Mouse (Mus musculus): ENCODE results near the gene Anks3.
A peak's percentile ranks its signal among the peaks of the same experiment; 100 is the strongest.

Gene Anks3

GRCm38 (mm10) chr16:4968426-4968825 lies 4.4 kb upstream of the Anks3 start:
- DNase-seq (ENCODE audit: low read depth, low spot score) = no peak

- no peak for DNase-seq (ENCODE audit: low read depth, low spot score)
Observed at GRCm38 (mm10) chr16:4965392-4966129, 1.6 kb upstream of the Anks3 start.

DNA sequence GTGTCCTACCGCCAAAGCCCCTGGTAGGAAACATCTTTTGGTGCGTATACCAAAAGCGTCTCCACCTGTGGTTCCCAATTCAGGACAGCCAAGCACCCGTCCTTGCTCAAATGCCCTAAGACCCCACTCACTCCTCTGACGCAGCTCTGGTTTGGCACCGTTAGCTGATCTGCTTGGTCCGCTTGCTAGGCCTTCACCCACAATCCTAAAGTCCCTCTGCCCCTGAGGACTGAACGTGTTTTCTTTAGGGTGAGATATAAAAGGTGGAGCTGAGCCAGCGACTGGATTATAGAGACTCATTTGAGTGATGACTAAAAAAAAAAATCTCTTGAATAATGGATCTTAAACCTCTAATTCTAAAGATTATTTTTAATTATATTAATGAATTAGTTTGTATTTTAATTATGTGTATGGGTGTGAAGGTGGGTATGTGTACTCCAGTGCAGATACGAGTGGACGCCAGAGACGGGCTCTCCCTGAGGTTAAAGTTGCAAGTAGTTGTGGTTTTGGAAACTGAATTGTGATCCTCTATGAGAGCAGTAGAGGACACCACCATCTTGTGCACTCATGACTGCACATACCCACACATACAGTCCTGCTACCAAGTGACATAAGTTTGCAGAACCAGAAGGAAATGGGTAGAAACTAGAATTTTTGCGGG lies 856 bp upstream of the Anks3 start:
- peak; percentile 15 for DNase-seq (ENCODE audit: low read depth, low spot score)

DNA sequence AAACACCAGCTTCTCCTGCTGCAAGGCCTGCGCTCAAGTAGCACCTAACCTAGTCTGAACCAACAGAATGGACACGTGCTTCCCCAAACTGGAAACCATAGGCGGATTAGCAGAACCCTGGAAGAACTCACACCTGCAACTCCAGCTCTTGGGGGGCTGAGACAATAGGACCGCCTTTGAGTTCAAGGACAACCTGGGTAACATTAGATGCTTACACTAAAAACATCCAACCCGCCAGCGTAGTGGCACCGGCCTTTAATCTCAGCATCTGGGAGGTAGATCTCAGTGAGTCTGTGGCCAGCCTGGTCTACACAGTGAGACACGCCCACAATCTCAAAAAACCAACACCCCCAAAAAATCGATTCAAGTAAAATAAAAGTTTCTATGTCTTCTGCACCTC lies 659 bp downstream of the Anks3 start:
- DNase-seq (ENCODE audit: low read depth, low spot score) = peak; percentile 22

GRCm38 (mm10) chr16:4960260-4960659 lies 3.7 kb downstream of the Anks3 start:
- no peak for DNase-seq (ENCODE audit: low read depth, low spot score)

DNA sequence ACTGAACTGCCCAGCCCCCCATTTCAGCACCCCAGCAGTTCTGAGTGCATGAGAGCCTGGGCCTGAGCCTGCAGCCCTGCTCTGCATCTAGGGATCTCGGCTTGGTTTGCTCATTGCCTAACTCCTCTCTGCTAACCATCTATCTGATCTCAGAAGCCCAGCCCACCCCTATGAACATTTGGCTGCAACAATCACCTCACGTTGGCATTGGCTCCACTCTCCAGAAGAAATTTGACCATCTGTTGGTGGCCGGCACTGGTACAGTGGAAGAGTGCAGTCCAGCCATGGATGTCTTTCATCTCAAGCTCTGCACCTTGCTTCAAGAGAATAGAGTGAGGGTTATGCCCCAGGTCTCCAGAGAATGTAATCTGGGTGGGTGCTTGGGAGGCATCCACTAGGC lies 6.6 kb downstream of the Anks3 start:
- no peak for DNase-seq (ENCODE audit: low read depth, low spot score)

- no peak for DNase-seq (ENCODE audit: low read depth, low spot score)
Observed at GRCm38 (mm10) chr16:4956609-4957008, 7.4 kb downstream of the Anks3 start.

GRCm38 (mm10) chr16:4947378-4947777 lies 16.6 kb downstream of the Anks3 start:
- DNase-seq (ENCODE audit: low read depth, low spot score) = no peak

DNA sequence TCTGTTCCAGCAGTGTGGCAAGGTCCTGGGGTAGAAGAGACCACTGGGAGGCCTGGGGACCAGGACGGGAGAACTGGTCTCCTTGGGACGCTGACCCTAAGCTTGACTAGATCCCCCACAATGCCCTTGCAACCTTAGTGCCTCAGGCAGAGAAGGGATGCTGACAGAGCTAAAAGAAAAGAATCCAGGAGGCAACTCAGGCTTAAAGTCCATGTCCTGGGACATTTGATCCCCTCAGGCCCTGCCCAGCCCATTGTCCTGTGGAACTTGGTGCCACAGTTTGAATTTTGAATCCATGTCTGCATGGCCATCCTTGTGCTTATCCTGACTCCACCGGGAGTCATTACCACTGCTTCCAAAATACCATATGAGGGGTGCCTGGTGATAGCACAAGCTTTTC lies 17.9 kb downstream of the Anks3 start:
- no peak for DNase-seq (ENCODE audit: low read depth, low spot score)

- DNase-seq (ENCODE audit: low read depth, low spot score) = no peak
Observed at GRCm38 (mm10) chr16:4945415-4945814, 18.6 kb downstream of the Anks3 start.

GRCm38 (mm10) chr16:4943431-4943830 lies 20.6 kb downstream of the Anks3 start:
- DNase-seq (ENCODE audit: low read depth, low spot score) = no peak

DNA sequence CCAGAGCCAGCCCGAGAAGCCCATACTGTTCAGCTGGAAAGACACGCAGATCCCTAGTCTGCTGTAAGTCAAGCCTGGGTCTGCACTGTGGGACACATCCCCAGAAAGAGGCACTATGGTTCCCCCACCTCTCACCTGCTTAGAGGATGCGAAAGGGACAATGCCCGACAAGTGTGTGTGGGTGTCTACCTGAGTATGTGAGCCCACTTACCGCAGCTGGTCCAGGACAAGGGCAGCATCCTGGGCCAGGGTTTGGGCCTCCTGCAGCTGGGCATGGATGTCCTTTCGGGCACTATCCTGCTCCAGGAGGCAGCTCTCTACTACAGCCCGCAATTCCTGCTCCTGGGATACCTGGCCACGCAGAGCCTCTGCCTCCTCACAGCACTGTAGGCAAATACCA lies 21.1 kb downstream of the Anks3 start:
- DNase-seq (ENCODE audit: low read depth, low spot score) = no peak

DNA sequence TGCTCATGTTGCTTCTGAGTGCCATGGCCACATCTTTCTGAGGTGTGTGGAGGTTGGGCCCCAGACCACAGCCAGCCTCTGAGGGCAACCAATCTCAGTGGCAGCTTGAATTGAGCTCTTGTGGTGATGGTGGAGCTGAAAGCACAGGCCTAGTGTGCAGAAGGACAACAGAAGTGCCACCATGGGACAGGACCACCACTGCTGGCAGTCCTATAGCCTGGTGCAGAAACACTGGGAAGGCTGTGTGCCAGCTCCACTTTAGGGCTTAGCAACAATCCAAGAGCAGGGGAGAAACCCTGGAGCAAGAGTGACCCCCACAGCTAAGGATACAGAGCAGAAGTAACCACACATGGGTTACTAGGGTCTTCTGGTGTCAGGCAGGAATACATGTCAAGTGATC lies 23.0 kb downstream of the Anks3 start:
- no peak for DNase-seq (ENCODE audit: low read depth, low spot score)

DNA sequence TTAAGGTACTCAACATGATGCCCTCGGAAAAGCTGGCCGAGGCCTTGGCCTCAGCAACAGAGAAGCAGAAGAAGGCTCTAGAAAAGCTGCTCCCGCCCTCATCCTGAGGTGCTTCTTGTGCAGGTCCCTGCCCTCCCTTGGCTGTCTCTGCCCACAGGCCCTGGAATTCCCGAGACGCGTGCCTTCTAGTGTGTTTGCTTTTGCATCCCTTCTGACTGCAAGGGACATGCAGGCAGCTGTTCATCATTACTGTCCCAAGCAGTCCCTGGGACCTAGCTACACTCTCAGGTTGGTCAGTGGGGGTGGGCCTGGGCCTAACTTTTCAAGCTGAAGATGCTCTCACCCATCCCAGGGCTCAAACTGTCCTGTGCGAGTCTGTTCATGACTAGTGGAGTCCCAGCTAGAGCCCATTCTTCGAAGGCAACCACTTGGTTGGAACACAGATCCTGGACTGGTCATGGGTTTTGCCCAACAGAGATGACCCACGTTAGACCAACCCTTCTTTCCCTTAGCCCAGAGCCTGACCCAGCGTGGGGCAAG lies 23.6 kb downstream of the Anks3 start:
- DNase-seq (ENCODE audit: low read depth, low spot score) = no peak

GRCm38 (mm10) chr16:4939412-4939811 lies 24.6 kb downstream of the Anks3 start:
- peak; percentile 64 for DNase-seq (ENCODE audit: low read depth, low spot score)

DNA sequence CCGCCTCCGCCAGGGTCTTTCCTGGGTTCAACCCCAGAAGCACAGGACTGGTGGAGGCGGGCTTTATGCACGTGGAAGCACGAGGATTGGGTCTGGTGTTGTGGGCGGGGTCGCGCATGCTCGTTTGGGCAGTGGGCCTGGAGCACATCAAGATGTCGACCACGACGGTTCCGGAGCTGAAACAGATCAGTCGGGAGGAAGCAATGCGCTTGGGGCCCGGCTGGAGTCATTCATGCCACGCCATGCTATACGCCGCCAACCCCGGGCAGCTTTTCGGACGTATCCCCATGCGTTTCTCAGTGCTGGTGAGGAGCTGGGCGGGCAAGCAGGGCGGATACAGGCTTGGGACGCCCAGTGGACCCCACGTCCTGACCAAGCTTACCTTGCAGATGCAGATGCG lies 25.0 kb downstream of the Anks3 start:
- DNase-seq (ENCODE audit: low read depth, low spot score) = peak; percentile 97

- DNase-seq (ENCODE audit: low read depth, low spot score) = no peak
Observed at GRCm38 (mm10) chr16:4938461-4938860, 25.5 kb downstream of the Anks3 start, which contains the start of gene Nudt16l1. Gene Nudt16l1 (plus strand): TSS chr16:4938761.

GRCm38 (mm10) chr16:4937351-4938190 lies 26.4 kb downstream of the Anks3 start:
- DNase-seq (ENCODE audit: low read depth, low spot score) = no peak

DNA sequence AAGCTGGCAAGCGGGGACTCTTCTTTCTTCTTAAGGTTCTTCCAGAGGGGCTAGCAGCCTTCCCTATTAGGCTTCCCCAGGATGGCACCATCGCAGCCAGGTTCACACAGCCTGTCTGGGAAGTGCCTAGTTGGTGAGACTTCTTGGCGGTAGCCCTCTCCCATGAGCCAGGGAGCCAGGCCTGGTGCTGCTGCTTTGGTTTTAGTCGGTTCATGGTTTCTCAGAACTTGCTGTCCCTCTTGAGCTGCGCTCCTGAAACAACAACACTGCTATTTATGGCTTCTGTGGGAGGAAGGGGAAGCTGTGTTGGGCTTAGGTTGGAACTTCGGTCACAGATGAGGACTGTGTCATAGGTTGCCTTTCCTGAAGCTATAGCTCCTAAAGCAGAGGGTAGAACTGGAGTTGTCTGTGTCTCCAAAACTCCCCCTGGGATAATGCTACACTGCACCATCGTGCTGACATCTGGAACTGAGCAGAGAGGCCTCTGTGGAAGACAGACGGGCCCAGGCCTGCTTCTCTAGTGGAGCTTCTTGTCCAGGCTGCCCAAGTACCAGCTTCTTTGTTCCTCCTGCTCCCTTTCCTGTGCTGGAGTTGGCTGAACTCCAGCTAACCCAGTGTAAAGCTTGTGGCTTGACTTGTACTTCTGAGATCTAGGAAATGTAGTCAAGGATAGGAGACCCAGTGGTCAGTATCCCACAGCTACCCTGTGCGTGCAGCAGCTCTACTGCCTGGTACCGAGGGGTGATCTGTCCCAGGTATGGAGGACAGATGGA lies 27.9 kb downstream of the Anks3 start:
- no peak for DNase-seq (ENCODE audit: low read depth, low spot score)

- no peak for DNase-seq (ENCODE audit: low read depth, low spot score)
Observed at GRCm38 (mm10) chr16:4935430-4935829, 28.6 kb downstream of the Anks3 start.

DNA sequence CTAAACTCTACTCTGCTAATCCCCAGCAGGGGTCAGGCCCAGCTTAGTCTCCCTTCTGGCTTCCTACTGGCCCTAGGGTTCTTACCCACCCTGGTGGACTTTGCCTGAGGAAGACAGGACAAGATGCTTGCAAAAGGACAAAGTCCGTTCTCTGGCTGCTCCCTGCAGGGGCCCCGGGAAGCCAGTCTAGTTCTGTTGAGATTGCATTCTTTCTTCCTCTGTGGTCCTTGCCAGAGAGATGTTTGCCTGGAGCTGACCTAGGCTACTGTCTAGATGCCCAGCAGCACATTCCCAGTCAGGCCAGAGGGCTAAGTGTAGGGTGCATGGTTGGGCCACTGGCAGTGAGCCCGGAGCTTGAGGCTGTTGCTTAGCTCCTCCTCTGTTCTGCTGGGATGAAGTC lies 31.6 kb downstream of the Anks3 start:
- DNase-seq (ENCODE audit: low read depth, low spot score) = no peak

All from ES-CJ7 (cell line).